Mouse (Mus musculus): ENCODE measurements around the gene Gga2. TPM values are rescaled to one million over a fixed set of nuclear protein-coding genes. Genes with fewer than 3 reads are reported as not detected.
A peak's percentile ranks its signal among the peaks of the same experiment; 100 is the strongest.

The Gga2 gene
- polyA plus RNA-seq, 1 experiment from 2014 or later = 10.1 TPM

GRCm38 (mm10) chr7:122056633-122057032 lies 35.6 kb upstream of the Gga2 start:
- Histone ChIP-seq H3K4me3 (ENCODE audit: low read depth, low read length) (no peak overlapping the region), H3K27ac (ENCODE audit: low read depth) (no peak overlapping the region), H3K4me2 (ENCODE audit: low read depth, low read length) (no peak overlapping the region), H3K9ac (replicated peaks) (no peak overlapping the region), H3K27me3 (ENCODE audit: insufficient read depth, low read length) (no peaks in the 10 kb centered on the region), H3K36me3 (replicated peaks; ENCODE audit: insufficient read depth, low read length) (peaks cover 21% of the 10 kb centered on the region), H3K4me1 (ENCODE audit: insufficient read depth) (peaks cover 2% of the 10 kb centered on the region; the same call in 1 of the 2 replicates), H3K9me3 (ENCODE audit: low read length) (no peaks in the 10 kb centered on the region)
- 70% methylated on average over 5 of the region's 5 CpGs for WGBS (ENCODE audit: insufficient replicate concordance)
- TF ChIP-seq EP300 (IDR thresholded peaks at IDR 0.05; ENCODE audit: low read depth) = no peak
- no peak for DNase-seq
- ATAC-seq = no peak

- 78% methylated on average over 1 of the region's 1 CpGs for WGBS (ENCODE audit: insufficient replicate concordance)
- Histone ChIP-seq H3K4me3 (ENCODE audit: low read depth, low read length) (no peak overlapping the region), H3K27ac (ENCODE audit: low read depth) (no peak overlapping the region), H3K9ac (replicated peaks) (no peak overlapping the region), H3K27me3 (ENCODE audit: insufficient read depth, low read length) (no peaks in the 10 kb centered on the region), H3K9me3 (ENCODE audit: low read length) (no peaks in the 10 kb centered on the region), H3K4me1 (ENCODE audit: insufficient read depth) (0 out of 2 replicates have a peak, but pooled peaks cover 10% of the 10 kb centered on the region), H3K4me2 (ENCODE audit: low read depth, low read length) (no peak overlapping the region), H3K36me3 (replicated peaks; ENCODE audit: insufficient read depth, low read length) (peaks cover 15% of the 10 kb centered on the region; the same call in 1 of the 2 replicates)
- ATAC-seq = no peak
- no peak for DNase-seq
- TF ChIP-seq EP300 (IDR thresholded peaks at IDR 0.05; ENCODE audit: low read depth) = no peak
These were observed 29.8 kb upstream of the Gga2 start for GRCm38 (mm10) chr7:122050834-122051233.

GRCm38 (mm10) chr7:122048191-122048590 lies 27.2 kb upstream of the Gga2 start:
- H3K4me3 ChIP-seq (ENCODE audit: low read depth, low read length) = no peak overlapping the region
- H3K36me3 ChIP-seq (replicated peaks; ENCODE audit: insufficient read depth, low read length) = peaks cover 7% of the 10 kb centered on the region; the same call in 1 of the 2 replicates
- 91% methylated on average over 9 of the region's 9 CpGs for WGBS (ENCODE audit: insufficient replicate concordance)
- no peak overlapping the region for H3K9ac ChIP-seq (replicated peaks)
- no peak for TF ChIP-seq EP300 (IDR thresholded peaks at IDR 0.05; ENCODE audit: low read depth)
- ATAC-seq (no peak), DNase-seq (no peak)
- no peaks in the 10 kb centered on the region for H3K9me3 ChIP-seq (ENCODE audit: low read length)
- no peaks in the 10 kb centered on the region for H3K27me3 ChIP-seq (ENCODE audit: insufficient read depth, low read length)
- 0 out of 2 replicates have a peak, but pooled peaks cover 10% of the 10 kb centered on the region for H3K4me1 ChIP-seq (ENCODE audit: insufficient read depth)
- no peak overlapping the region for H3K4me2 ChIP-seq (ENCODE audit: low read depth, low read length)
- H3K27ac ChIP-seq (ENCODE audit: low read depth) = no peak overlapping the region

- Histone ChIP-seq H3K27ac (ENCODE audit: low read depth) (no peak overlapping the region), H3K4me2 (ENCODE audit: low read depth, low read length) (no peak overlapping the region), H3K4me3 (ENCODE audit: low read depth, low read length) (no peak overlapping the region), H3K36me3 (replicated peaks; ENCODE audit: insufficient read depth, low read length) (peaks cover 9% of the 10 kb centered on the region; the same call in 1 of the 2 replicates), H3K4me1 (ENCODE audit: insufficient read depth) (0 out of 2 replicates have a peak, but pooled peaks cover 10% of the 10 kb centered on the region), H3K9ac (replicated peaks) (no peak overlapping the region), H3K9me3 (ENCODE audit: low read length) (no peaks in the 10 kb centered on the region), H3K27me3 (ENCODE audit: insufficient read depth, low read length) (no peaks in the 10 kb centered on the region)
- TF ChIP-seq EP300 (IDR thresholded peaks at IDR 0.05; ENCODE audit: low read depth) (peak; percentile 10; the same call in 1 of the 2 replicates), CTCF (IDR thresholded peaks at IDR 0.05; ENCODE audit: low read depth) (no peak)
- WGBS (ENCODE audit: insufficient replicate concordance) = 38% methylated on average over 2 of the region's 2 CpGs
- DNase-seq = no peak
- ATAC-seq = peak; percentile 44; the same call in 1 of the 2 replicates
These were observed 25.8 kb upstream of the Gga2 start for GRCm38 (mm10) chr7:122046813-122047212.

- TF ChIP-seq EP300 (IDR thresholded peaks at IDR 0.05; ENCODE audit: low read depth) (no peak), CTCF (IDR thresholded peaks at IDR 0.05; ENCODE audit: low read depth) (no peak)
These were observed 24.7 kb upstream of the Gga2 start for GRCm38 (mm10) chr7:122045711-122046110.

GRCm38 (mm10) chr7:122045181-122045634 lies 24.2 kb upstream of the Gga2 start:
- no peaks in the 10 kb centered on the region for H3K9me3 ChIP-seq (ENCODE audit: low read length)
- no peaks in the 10 kb centered on the region for H3K27me3 ChIP-seq (ENCODE audit: insufficient read depth, low read length)
- H3K9ac ChIP-seq (replicated peaks) = no peak overlapping the region
- 74% methylated on average over 4 of the region's 4 CpGs for WGBS (ENCODE audit: insufficient replicate concordance)
- ATAC-seq = no peak
- no peak overlapping the region for H3K4me2 ChIP-seq (ENCODE audit: low read depth, low read length)
- no peak for DNase-seq
- H3K27ac ChIP-seq (ENCODE audit: low read depth) = no peak overlapping the region
- TF ChIP-seq CTCF (IDR thresholded peaks at IDR 0.05; ENCODE audit: low read depth) = no peak
- no peak for TF ChIP-seq EP300 (IDR thresholded peaks at IDR 0.05; ENCODE audit: low read depth)
- 0 out of 2 replicates have a peak, but pooled peaks cover 9% of the 10 kb centered on the region for H3K36me3 ChIP-seq (replicated peaks; ENCODE audit: insufficient read depth, low read length)
- H3K4me1 ChIP-seq (ENCODE audit: insufficient read depth) = 0 out of 2 replicates have a peak, but pooled peaks cover 10% of the 10 kb centered on the region
- H3K4me3 ChIP-seq (ENCODE audit: low read depth, low read length) = no peak overlapping the region

More at GRCm38 (mm10) chr7:122045711-122046110, 24.7 kb upstream of the Gga2 start:
- Histone ChIP-seq H3K9me3 (ENCODE audit: low read length) (no peaks in the 10 kb centered on the region), H3K4me2 (ENCODE audit: low read depth, low read length) (no peak overlapping the region), H3K4me3 (ENCODE audit: low read depth, low read length) (no peak overlapping the region), H3K9ac (replicated peaks) (no peak overlapping the region), H3K36me3 (replicated peaks; ENCODE audit: insufficient read depth, low read length) (0 out of 2 replicates have a peak, but pooled peaks cover 9% of the 10 kb centered on the region), H3K27ac (ENCODE audit: low read depth) (no peak overlapping the region), H3K27me3 (ENCODE audit: insufficient read depth, low read length) (no peaks in the 10 kb centered on the region), H3K4me1 (ENCODE audit: insufficient read depth) (0 out of 2 replicates have a peak, but pooled peaks cover 10% of the 10 kb centered on the region)
- 57% methylated on average over 1 of the region's 1 CpGs for WGBS (ENCODE audit: insufficient replicate concordance)
- ATAC-seq (no peak), DNase-seq (no peak)

Measured in liver, postnatal 0 days (tissue).